Comparison of ENCODE assay signal across 8 mouse cellular contexts in the genomic region with DNA sequence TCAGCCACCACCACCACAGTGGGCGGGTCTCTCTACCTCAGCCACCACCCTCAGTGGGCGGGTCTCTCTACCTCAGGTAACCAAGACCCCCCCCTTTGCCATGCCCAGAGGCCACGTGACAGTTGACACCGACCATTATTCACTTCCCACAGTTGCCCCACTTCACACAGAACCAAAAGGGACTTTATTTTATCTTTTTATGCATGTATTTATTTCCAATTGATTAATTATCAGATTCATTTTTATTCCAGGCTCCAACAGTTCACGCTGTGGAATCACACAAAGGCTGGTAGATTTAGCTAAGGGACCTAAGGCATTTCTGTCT.
A peak's percentile ranks its signal among the peaks of the same experiment; 100 is the strongest.
DNase-seq lines count a peak whose midpoint lies in the region; ATAC-seq and TF ChIP-seq lines count a peak whose summit lies in the region.

No protein-coding gene starts in this region.

- no peaks in the 10 kb centered on the region for H3K9me3 ChIP-seq in heart, postnatal 0 days (replicated peaks; ENCODE audit: control insufficient read depth, low read length)
- no peaks in the 10 kb centered on the region for H3K9me3 ChIP-seq in hindbrain, embryonic 14.5 days (ENCODE audit: control insufficient read depth, low read length)
- H3K9me3 ChIP-seq in midbrain, embryonic 13.5 days: 0 out of 2 replicates have a peak, but pooled peaks cover 2% of the 10 kb centered on the region

- H3K36me3 ChIP-seq in heart, postnatal 0 days (replicated peaks; ENCODE audit: control insufficient read depth, insufficient read depth, low read length): no peaks in the 10 kb centered on the region
- no peaks in the 10 kb centered on the region for H3K36me3 ChIP-seq in hindbrain, embryonic 14.5 days (replicated peaks; ENCODE audit: control insufficient read depth, insufficient read depth)
- H3K36me3 ChIP-seq in midbrain, embryonic 13.5 days: no peaks in the 10 kb centered on the region

- intact Hi-C loops in left cerebral cortex, postnatal 25 days (cut with DNase I): no loop called here

- 4% methylated on average over 5 of the region's 5 CpGs for WGBS in heart, postnatal 0 days
- 11% methylated on average over 5 of the region's 5 CpGs for WGBS in hindbrain, embryonic 14.5 days
- WGBS in midbrain, embryonic 13.5 days: 9% methylated on average over 5 of the region's 5 CpGs

- no peak for TF ChIP-seq CTCF in heart, postnatal 0 days (IDR thresholded peaks at IDR 0.05; ENCODE audit: low read depth)

- H3K9ac ChIP-seq in heart, postnatal 0 days (replicated peaks; ENCODE audit: low read depth, low read length): no peak overlapping the region
- H3K9ac ChIP-seq in hindbrain, embryonic 14.5 days: no peak overlapping the region
- no peak overlapping the region for H3K9ac ChIP-seq in midbrain, embryonic 13.5 days (replicated peaks)

- H3K27me3 ChIP-seq in heart, postnatal 0 days (ENCODE audit: control insufficient read depth, insufficient read depth, low read length): no peaks in the 10 kb centered on the region
- H3K27me3 ChIP-seq in hindbrain, embryonic 14.5 days (ENCODE audit: control insufficient read depth, insufficient read depth, low read length): no peaks in the 10 kb centered on the region
- H3K27me3 ChIP-seq in midbrain, embryonic 13.5 days: peaks cover 8% of the 10 kb centered on the region

- no peak for TF ChIP-seq EP300 in heart, postnatal 0 days (IDR thresholded peaks at IDR 0.05; ENCODE audit: low read depth)

- H3K4me1 ChIP-seq in heart, postnatal 0 days (ENCODE audit: control insufficient read depth, insufficient read depth): no peaks in the 10 kb centered on the region
- H3K4me1 ChIP-seq in brown adipose tissue, adult 24 weeks (ENCODE audit: control insufficient read depth, insufficient read depth, insufficient read length, low read length): no peaks in the 10 kb centered on the region; the same call in 1 of the 2 replicates
- peaks cover 7% of the 10 kb centered on the region; the same call in 1 of the 2 replicates for H3K4me1 ChIP-seq in hindbrain, embryonic 14.5 days (replicated peaks; ENCODE audit: control insufficient read depth, insufficient read depth, low read length)
- H3K4me1 ChIP-seq in midbrain, embryonic 13.5 days (replicated peaks): peaks cover 10% of the 10 kb centered on the region

- peak overlapping the region; percentile 54 for H3K4me3 ChIP-seq in heart, postnatal 0 days (ENCODE audit: low read depth, low read length)
- peak overlapping the region; percentile 40 for H3K4me3 ChIP-seq in brown adipose tissue, adult 24 weeks (ENCODE audit: insufficient read depth, low read depth, low read length)
- peak overlapping the region; percentile 27; the same call in 1 of the 2 replicates for H3K4me3 ChIP-seq in hindbrain, embryonic 14.5 days (replicated peaks; ENCODE audit: low read length)
- peak overlapping the region; percentile 28 for H3K4me3 ChIP-seq in midbrain, embryonic 13.5 days (replicated peaks)

- no peak overlapping the region for H3K27ac ChIP-seq in heart, postnatal 0 days (ENCODE audit: low read depth)
- H3K27ac ChIP-seq in brown adipose tissue, adult 24 weeks (replicated peaks; ENCODE audit: low read depth, low read length): no peak overlapping the region
- no peak overlapping the region for H3K27ac ChIP-seq in hindbrain, embryonic 14.5 days
- H3K27ac ChIP-seq in midbrain, embryonic 13.5 days: no peak overlapping the region

- H3K4me2 ChIP-seq in heart, postnatal 0 days (ENCODE audit: low read depth, low read length): peak overlapping the region; percentile 70
- H3K4me2 ChIP-seq in hindbrain, embryonic 14.5 days (replicated peaks): peak overlapping the region; percentile 50
- H3K4me2 ChIP-seq in midbrain, embryonic 13.5 days (replicated peaks): peak overlapping the region; percentile 54

- DNase-seq in heart, postnatal 0 days (ENCODE audit: low spot score): no peak
- DNase-seq in heart, postnatal 4 days: no peak
- DNase-seq in hindbrain, embryonic 14.5 days (ENCODE audit: low spot score): no peak
- DNase-seq in adrenal gland, postnatal 4 days (ENCODE audit: low spot score in 2 of 2): no peak
- no peak for DNase-seq in Muller cell, postnatal 12 days (ENCODE audit: inconsistent ontology term)
- no peak for DNase-seq in left cerebral cortex, postnatal 25 days (ENCODE audit: low spot score in 2 of 2)

- no peak for ATAC-seq in heart, postnatal 0 days (ENCODE audit: insufficient read depth, low read depth)
- ATAC-seq in hindbrain, embryonic 14.5 days (ENCODE audit: low FRiP score): no peak
- no peak for ATAC-seq in midbrain, embryonic 13.5 days
